Mouse (Mus musculus) B cell, adult 62 days (primary cell): ENCODE data around the gene Lamtor5. TPM values are rescaled to one million over a fixed set of nuclear protein-coding genes. Genes with fewer than 3 reads are reported as not detected.

Experiments
- total RNA-seq: library from RNA; stranded (reverse); gene quantifications from 4 replicates; pipeline ENCODE4 v1.2.4, GENCODE M21; 2023

Lamtor5 gene
- total RNA-seq = 42.3 to 48.3 TPM (median 44.5 TPM) in 4 replicates

GRCm38 (mm10) chr3:107278479-107279269, at the start of gene Lamtor5:
TSS of gene Lamtor5 (plus strand) at chr3:107278858.

GRCm38 (mm10) chr3:107230527-107230926, 48.1 kb upstream of the Lamtor5 start, which contains the start of gene A630076J17Rik:
TSS of gene A630076J17Rik (plus strand) at chr3:107230614.

GRCm38 (mm10) chr3:107239607-107240006, 39.1 kb upstream of the Lamtor5 start, which contains the start of gene Prok1:
TSS of gene Prok1 (minus strand) at chr3:107239707.

GRCm38 (mm10) chr3:107290764-107291381, 12.2 kb downstream of the Lamtor5 start, which contains the start of gene Slc16a4:
TSS of gene Slc16a4 (plus strand) at chr3:107291230.

Other genes starting within 250 kb of the Lamtor5 start
- gene Kcna3, start 242.7 kb upstream of the Lamtor5 start, total RNA-seq = 42.9 to 51.2 TPM (median 47.9 TPM) in 4 replicates
- gene Kcna2, start 177.7 kb upstream of the Lamtor5 start, total RNA-seq = 0.14 to 0.33 TPM (median 0.26 TPM) in 4 replicates
- not detected in 4 replicates for gene Kcna10, start 95.8 kb upstream of the Lamtor5 start, total RNA-seq
- gene Cym, start 57.1 kb upstream of the Lamtor5 start, total RNA-seq = not detected in 4 replicates
- not detected in 4 replicates for gene A630076J17Rik, start 48.2 kb upstream of the Lamtor5 start, total RNA-seq
- gene Prok1, start 39.2 kb upstream of the Lamtor5 start, total RNA-seq = not detected in 4 replicates
- gene Slc16a4, start 12.4 kb downstream of the Lamtor5 start, total RNA-seq = 0.45 to 0.85 TPM (median 0.78 TPM) in 4 replicates
- gene Rbm15, start 54.8 kb downstream of the Lamtor5 start, total RNA-seq = 69.3 to 73.0 TPM (median 71.8 TPM) in 4 replicates
- not detected in 4 replicates for gene Kcnc4, start 180.7 kb downstream of the Lamtor5 start, total RNA-seq
- 3.0 TPM in 1 of 4 replicates, not detected in the others for gene Slc6a17, start 239.2 kb downstream of the Lamtor5 start, total RNA-seq